Mouse (Mus musculus) liver, adult 10 weeks (tissue): Measurements from ENCODE around the gene Vasn. TPM values are rescaled to one million over a fixed set of nuclear protein-coding genes. Genes with fewer than 3 reads are reported as not detected.

Experiments used
- polyA plus RNA-seq: library from polyadenylated mRNA; stranded (reverse); fragments of 350-450 nt; fragmentation: Illumina TruSeq; extraction: RNeasy Lipid Tissue Mini Kit (QIAGEN cat#74804); gene quantifications from one replicate; pipeline ENCODE4 v1.2.3, GENCODE M21; 2014; ENCODE audit warnings: low read depth, low replicate concordance

Vasn gene
- polyA plus RNA-seq = 0.56 TPM

DNA sequence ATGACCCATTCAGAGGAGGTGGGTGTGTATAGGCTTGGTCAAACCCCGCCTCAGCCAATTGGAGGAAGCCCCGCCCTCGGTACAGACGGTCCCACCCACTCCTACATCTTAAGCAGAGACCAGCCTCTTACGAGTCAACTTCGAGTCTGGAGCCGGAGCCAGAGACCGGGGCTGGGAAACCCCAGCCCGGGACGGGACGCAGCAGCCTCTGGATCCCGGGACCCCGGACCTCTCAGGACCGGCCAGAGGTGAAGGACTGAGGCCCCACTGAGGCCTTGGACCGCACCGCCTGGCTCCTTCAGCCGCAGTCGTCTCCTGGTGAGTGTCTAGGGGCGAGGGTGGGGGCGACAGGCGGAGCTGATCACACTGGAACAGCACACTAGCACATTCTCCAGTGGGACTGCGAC, at the start of gene Vasn, which contains the start of gene Dnaja3:
Gene Vasn, plus strand, starts transcription at position 111 of the 407 bp plus-strand sequence.
Gene Dnaja3, plus strand, starts transcription at position 159 of the 407 bp plus-strand sequence.

DNA sequence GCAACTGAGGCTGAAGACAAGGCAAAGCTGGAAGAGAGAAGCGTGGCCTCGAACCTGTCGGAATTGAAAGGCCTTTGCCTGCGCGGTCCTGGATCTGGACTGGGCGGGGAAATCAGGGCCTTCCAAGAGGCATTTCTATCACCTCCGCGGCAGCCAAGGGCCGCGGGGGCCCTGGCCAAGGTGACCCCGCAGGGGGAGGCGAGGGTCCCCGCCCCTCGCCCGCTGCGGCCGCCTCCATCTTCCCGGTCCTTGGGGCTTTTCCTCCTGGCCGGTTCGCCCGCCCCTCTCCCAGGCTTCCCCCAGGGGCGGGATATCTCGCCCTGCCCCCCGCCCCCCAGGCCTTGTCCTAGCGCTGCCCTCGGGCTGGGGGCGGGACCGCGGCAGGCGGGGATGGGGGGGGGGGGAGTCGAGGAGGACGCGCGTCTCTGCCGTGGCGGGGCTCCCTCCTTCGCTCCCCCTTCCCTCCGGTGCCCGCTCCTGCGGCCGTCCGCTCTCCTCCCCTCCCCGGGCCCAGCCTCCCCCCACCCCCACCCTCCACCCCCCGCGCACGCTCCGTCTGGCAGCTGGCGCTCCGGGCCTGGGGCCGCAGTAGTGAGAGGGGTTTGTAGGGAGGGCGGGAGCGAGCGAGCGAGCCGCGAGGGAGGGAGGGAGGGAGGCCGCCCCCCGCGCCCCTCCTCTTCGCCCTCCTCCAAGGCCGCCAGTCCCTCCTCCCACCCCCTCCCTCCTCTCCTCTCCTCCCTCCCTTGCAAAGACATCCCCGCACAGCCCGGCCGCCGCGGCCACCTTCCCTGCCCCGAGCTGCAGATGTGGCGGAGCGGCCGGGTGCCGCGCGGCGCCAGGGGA, 45.5 kb upstream of the Vasn start, which contains the start of gene Glis2:
Gene Glis2, plus strand, starts transcription at position 743 of the 843 bp plus-strand sequence.

DNA sequence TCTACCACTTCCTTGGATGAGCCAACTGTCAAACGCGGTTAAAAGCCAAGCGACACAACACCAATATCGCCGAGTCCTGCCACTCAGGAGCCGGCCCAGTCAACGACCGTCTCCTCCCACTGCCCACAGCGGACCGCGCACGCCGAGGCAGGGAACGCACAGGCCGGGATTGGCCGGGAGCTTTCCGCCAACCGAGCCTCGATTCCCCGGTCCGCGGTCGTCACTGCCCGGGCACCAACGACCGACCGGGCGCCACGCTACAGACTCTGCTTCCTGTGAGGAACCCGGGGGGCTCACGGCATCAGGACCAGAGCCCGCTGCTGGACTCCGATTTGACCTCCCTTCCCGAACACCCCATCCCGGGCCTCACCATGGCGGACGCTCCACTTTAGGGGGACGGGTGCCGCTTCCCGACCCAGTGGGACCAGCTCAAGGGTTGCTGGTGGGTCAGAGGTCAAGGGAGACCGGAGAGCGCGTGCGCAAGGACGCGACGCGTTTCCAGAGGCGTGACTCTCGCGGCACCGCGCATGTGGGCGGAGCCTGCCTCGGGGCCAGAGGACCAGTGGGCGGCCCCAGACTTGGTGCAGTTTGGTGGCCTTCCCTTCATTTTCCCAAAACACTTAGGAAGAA, 15.1 kb upstream of the Vasn start, which contains the start of gene Pam16:
Gene Pam16, minus strand, starts transcription at position 508 of the 630 bp plus-strand sequence.

DNA sequence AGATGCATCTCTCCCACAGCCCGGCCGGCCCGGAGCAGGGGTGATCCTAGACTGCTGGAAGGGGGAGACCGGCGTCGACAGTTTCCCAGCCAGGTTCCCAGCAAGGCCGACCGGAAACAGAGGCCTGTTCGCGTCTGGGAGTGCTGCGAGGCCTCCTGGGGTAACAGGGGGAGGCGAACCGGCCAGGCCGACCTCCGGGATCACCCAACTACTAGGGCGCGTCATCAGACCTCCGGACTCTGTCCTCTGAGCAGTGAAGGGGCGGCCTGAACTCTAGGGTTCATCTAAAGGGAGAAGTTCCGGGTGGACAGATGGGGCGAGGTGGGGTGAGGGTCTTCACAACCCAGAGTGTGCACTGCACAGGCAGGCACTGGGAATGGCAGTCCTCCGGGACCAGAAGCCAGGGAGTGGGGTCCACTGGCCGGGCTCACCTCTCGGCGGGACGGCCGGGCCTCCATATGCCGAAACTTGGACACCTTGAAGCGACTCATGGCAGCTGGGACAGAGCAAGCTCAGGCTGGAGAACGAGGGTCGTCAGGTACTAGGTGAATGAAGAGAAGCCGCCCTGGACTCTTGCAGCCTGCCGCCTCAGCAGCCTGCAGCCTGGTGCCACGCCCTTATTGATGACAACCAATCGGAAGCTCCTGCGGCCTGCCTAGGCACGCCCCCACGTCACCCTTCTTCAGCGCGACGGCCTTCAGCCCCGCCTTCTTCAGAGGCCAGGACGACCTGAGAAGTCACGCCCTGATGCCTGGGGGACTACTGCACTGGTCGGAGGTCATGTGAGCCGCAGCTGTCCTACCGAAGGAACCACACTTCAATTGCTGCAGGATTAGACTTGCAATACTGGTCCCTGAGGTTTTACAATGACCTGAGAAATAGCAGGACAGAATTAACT, 39.6 kb downstream of the Vasn start, which contains the start of gene Coro7:
Gene Coro7, minus strand, starts transcription at position 657 of the 898 bp plus-strand sequence.

Other genes starting within 250 kb of the Vasn start
- 1.8 TPM for gene Adcy9, start 219.4 kb upstream of the Vasn start, polyA plus RNA-seq
- 0.69 TPM for gene Srl, start 98.1 kb upstream of the Vasn start, polyA plus RNA-seq
- gene Tfap4, start 80.1 kb upstream of the Vasn start, polyA plus RNA-seq = 1.2 TPM
- gene Glis2, start 45.2 kb upstream of the Vasn start, polyA plus RNA-seq = 0.13 TPM
- gene Pam16, start 15.0 kb upstream of the Vasn start, polyA plus RNA-seq = 13.7 TPM
- 45.1 TPM for gene Dnaja3, start within 50 bp of the Vasn start, polyA plus RNA-seq
- 1.8 TPM for gene Coro7, start 39.8 kb downstream of the Vasn start, polyA plus RNA-seq
- gene Nmral1, start 79.4 kb downstream of the Vasn start, polyA plus RNA-seq = 1.2 TPM
- gene Hmox2, start 86.4 kb downstream of the Vasn start, polyA plus RNA-seq = 49.5 TPM
- gene Cdip1, start 150.4 kb downstream of the Vasn start, polyA plus RNA-seq = 35.6 TPM
- not detected for gene 4930562C15Rik, start 195.5 kb downstream of the Vasn start, polyA plus RNA-seq
- 1.2 TPM for gene Ubald1, start 240.4 kb downstream of the Vasn start, polyA plus RNA-seq
- 6.2 TPM for gene Mgrn1, start 246.3 kb downstream of the Vasn start, polyA plus RNA-seq